Mouse (Mus musculus): ENCODE measurements around the gene Irs1.

GRCm38 (mm10) chr1:82284403-82284802 is 6.8 kb downstream of the Irs1 start:
- TF ChIP-seq POLR2A (IDR thresholded peaks at IDR 0.05; ENCODE audit: insufficient read length, low read depth), result no peak
- TF ChIP-seq USF1 (IDR thresholded peaks at IDR 0.05; ENCODE audit: low read depth), result no peak
- TF ChIP-seq POLR2AphosphoS2 (IDR thresholded peaks at IDR 0.05; ENCODE audit: insufficient read length, low read depth), result no peak
- no peak for TF ChIP-seq MAX (IDR thresholded peaks at IDR 0.05; ENCODE audit: low read depth)
- TF ChIP-seq REST (IDR thresholded peaks at IDR 0.05; ENCODE audit: insufficient read depth, insufficient read length), result no peak
- TF ChIP-seq TCF12 (IDR thresholded peaks at IDR 0.05; ENCODE audit: insufficient read depth, poor library complexity, severe bottlenecking), result no peak
- TF ChIP-seq MYOD1 (IDR thresholded peaks at IDR 0.05; ENCODE audit: control insufficient read depth in 1 of 3, insufficient read length in 2 of 3, low read depth in 2 of 3), result no peak
- no peak for TF ChIP-seq CEBPB (IDR thresholded peaks at IDR 0.05; ENCODE audit: insufficient read depth, poor library complexity, severe bottlenecking)

Data from myocyte (in vitro differentiated cells).